Mouse (Mus musculus) CH12.LX (cell line): Measurements from ENCODE around the gene Rasgrp2. TPM values are rescaled to one million over a fixed set of nuclear protein-coding genes. Genes with fewer than 3 reads are reported as not detected.

ENCODE experiments used
- DNase-seq: peaks from one replicate; pipeline ENCODE4 v3.0.0-alpha.2; 2013; ENCODE audit errors: extremely low read depth
- H3K27ac ChIP-seq: 2 replicates; pipeline ENCODE4 v1.5.1; 2012; ENCODE audit warnings: low read depth, mild to moderate bottlenecking, control low read depth, moderate library complexity; ENCODE audit not compliant: insufficient read depth
- H3K27me3 ChIP-seq: replicated peaks from 2 replicates; pipeline ENCODE3; 2012; ENCODE audit warnings: inconsistent platforms
- H3K36me3 ChIP-seq, 2 experiments: replicated peaks in 1 of 2; 2 replicates each; pipeline versions ENCODE3 to v1.6.1; 2012; ENCODE audit warnings: inconsistent platforms in 1 of 2, low read length in 1 of 2, mild to moderate bottlenecking in 1 of 2, mixed read lengths in 1 of 2, moderate library complexity in 1 of 2; ENCODE audit not compliant: control insufficient read depth in 1 of 2, insufficient read depth in 1 of 2
- H3K4me1 ChIP-seq, 2 experiments: 2 replicates each; pipeline ENCODE4 v1.6.1; 2012; ENCODE audit warnings: inconsistent platforms in 1 of 2, moderate library complexity in 1 of 2; ENCODE audit not compliant: insufficient read depth in 2 of 2, control insufficient read depth in 1 of 2
- H3K4me2 ChIP-seq: 2 replicates; pipeline ENCODE4 v1.6.1; 2012; ENCODE audit warnings: low read depth, mild to moderate bottlenecking, control low read depth; ENCODE audit not compliant: poor library complexity, insufficient read depth, severe bottlenecking
- H3K4me3 ChIP-seq, 3 experiments: fragments of 150-350 bp in 1 of 3; sonication (generic) in 1 of 3; replicated peaks in 1 of 3; 2 replicates each; pipeline versions ENCODE3 to v1.5.1; 2011 to 2012; ENCODE audit warnings: low read depth in 2 of 3, low read length in 2 of 3, mild to moderate bottlenecking in 2 of 3, moderate library complexity in 2 of 3, control low read depth in 1 of 3, improper control_type of control experiment in 1 of 3, inconsistent platforms in 1 of 3, mixed read lengths in 1 of 3; ENCODE audit not compliant: poor library complexity in 1 of 3
- H3K79me2 ChIP-seq: replicated peaks from 2 replicates; pipeline ENCODE4 v1.6.1; 2012; ENCODE audit warnings: mild to moderate bottlenecking, moderate library complexity; ENCODE audit not compliant: control insufficient read depth, poor library complexity, insufficient read depth, severe bottlenecking; ENCODE audit errors: extremely low read depth
- H3K9ac ChIP-seq: 2 replicates; pipeline ENCODE4 v1.6.1; 2012; ENCODE audit warnings: low read depth, mild to moderate bottlenecking, control low read depth, moderate library complexity; ENCODE audit not compliant: insufficient read depth
- H3K9me3 ChIP-seq: replicated peaks from 2 replicates; pipeline ENCODE3; 2012; ENCODE audit warnings: low read length, inconsistent platforms, mixed read lengths
- BHLHE40 ChIP-seq: IDR thresholded peaks from 2 replicates; pipeline ENCODE4 v1.6.1; 2011; ENCODE audit warnings: mild to moderate bottlenecking, low read depth, low read length, improper control_type of control experiment
- CHD1 ChIP-seq: IDR thresholded peaks from 2 replicates; pipeline ENCODE4 v1.6.1; 2012; ENCODE audit warnings: low read depth, low read length, improper control_type of control experiment, inconsistent platforms
- E2F4 ChIP-seq: IDR thresholded peaks from 2 replicates; pipeline ENCODE4 v1.6.1; 2011; ENCODE audit warnings: low read depth, low read length, improper control_type of control experiment; ENCODE audit not compliant: insufficient replicate concordance
- GABPA ChIP-seq: IDR thresholded peaks from 2 replicates; pipeline ENCODE4 v1.6.1; 2012; ENCODE audit warnings: low read depth, low read length, improper control_type of control experiment, inconsistent platforms; ENCODE audit not compliant: insufficient replicate concordance
- JUN ChIP-seq: IDR thresholded peaks from 2 replicates; pipeline ENCODE4 v1.6.1; 2011; ENCODE audit warnings: low read depth, mild to moderate bottlenecking, low read length, improper control_type of control experiment, moderate library complexity; ENCODE audit not compliant: insufficient read depth
- JUND ChIP-seq: conservative IDR thresholded peaks from 2 replicates; pipeline ENCODE4 v1.6.1; 2011; ENCODE audit warnings: low read depth, low read length, improper control_type of control experiment
- MAFK ChIP-seq: IDR thresholded peaks from 2 replicates; pipeline ENCODE4 v1.6.1; 2011; ENCODE audit warnings: low read length, improper control_type of control experiment; ENCODE audit not compliant: insufficient replicate concordance
- MAX ChIP-seq: IDR thresholded peaks from 2 replicates; pipeline ENCODE4 v1.6.1; 2011; ENCODE audit warnings: low read length, improper control_type of control experiment
- MEF2A ChIP-seq: IDR thresholded peaks from 2 replicates; pipeline ENCODE4 v1.6.1; 2014; ENCODE audit warnings: low read depth, mild to moderate bottlenecking, inconsistent platforms, low read length, improper control_type of control experiment, borderline replicate concordance
- MXI1 ChIP-seq: IDR thresholded peaks from 2 replicates; pipeline ENCODE4 v1.6.1; 2011; ENCODE audit warnings: mild to moderate bottlenecking, low read depth, low read length, improper control_type of control experiment
- RAD21 ChIP-seq: IDR thresholded peaks from 2 replicates; pipeline ENCODE4 v1.6.1; 2011; ENCODE audit warnings: low read depth, mild to moderate bottlenecking, low read length, improper control_type of control experiment, moderate library complexity
- SIN3A ChIP-seq: IDR thresholded peaks from 2 replicates; pipeline ENCODE4 v1.6.1; 2012; ENCODE audit warnings: low read length, improper control_type of control experiment, inconsistent platforms
- ZC3H11A ChIP-seq: IDR thresholded peaks from 2 replicates; pipeline ENCODE4 v1.6.1; 2012; ENCODE audit warnings: low read depth, mild to moderate bottlenecking, inconsistent platforms, low read length, improper control_type of control experiment
- ZNF384 ChIP-seq: IDR thresholded peaks from 2 replicates; pipeline ENCODE4 v1.6.1; 2012; ENCODE audit warnings: low read depth, low read length, improper control_type of control experiment, inconsistent platforms
- dilution Hi-C: fragments of 300-500 bp; cut with MboI; formaldehyde crosslinking; loops from 2 replicates; pipeline ENCODE4 v1.14.3; 2020; ENCODE audit warnings: low sequenced_read_pairs; ENCODE audit not compliant: extremely low pct_unique_long_range_greater_than_20kb, extremely low pct_ligation_motif_present
- in situ Hi-C: fragments of 300-500 bp; cut with MboI; formaldehyde crosslinking; loops from 3 replicates; pipeline ENCODE4 v1.14.3; 2019; ENCODE audit warnings: low sequenced_read_pairs, low pct_ligation_motif_present, low pct_unique_long_range_greater_than_20kb, mixed read lengths
- polyA plus RNA-seq: library from polyadenylated mRNA; unstranded; fragments of >175 nt; gene quantifications from 2 replicates; pipeline ENCODE4 v1.2.1, GENCODE M21; 2012; ENCODE audit warnings: low read depth; ENCODE audit not compliant: insufficient read length
- total RNA-seq, 2 experiments: library from RNA; depleted of rRNA; stranded (reverse); fragments of 300-350 nt in 1 of 2; fragments of >200 nt in 1 of 2; gene quantifications; 2 replicates each; pipeline ENCODE4 v1.2.3; 2012 to 2014

The Rasgrp2 gene
- total and polyA plus RNA-seq, 3 experiments: 9.3 to 26.0 (median 16.9) TPM

- dilution Hi-C loops: no loop called here
Observed at GRCm38 (mm10) chr19:6381238-6381637, 17.9 kb upstream of the Rasgrp2 start.

GRCm38 (mm10) chr19:6382323-6382924, 16.7 kb upstream of the Rasgrp2 start:
- dilution Hi-C loops: no loop called here

More at GRCm38 (mm10) chr19:6381238-6381637, 17.9 kb upstream of the Rasgrp2 start:
- no peak overlapping the region for H3K4me2 ChIP-seq
- no peaks in the 10 kb centered on the region for H3K9me3 ChIP-seq
- TF ChIP-seq E2F4 (no peak), ZC3H11A (no peak), MAFK (no peak), RAD21 (no peak), SIN3A (no peak), GABPA (no peak), JUN (no peak), MEF2A (no peak), ZNF384 (no peak), MAX (no peak), CHD1 (no peak)
- TF ChIP-seq, all 38 proteins: peak for 0
- Histone ChIP-seq H3K4me1 (peaks cover 0 to 28% of the 10 kb centered on the region in 2 experiments; a peak in 2 of 4 replicates), H3K4me3 (no peak overlapping the region), H3K79me2 (no peaks in the 10 kb centered on the region), H3K9ac (no peak overlapping the region), H3K27ac (no peak overlapping the region), H3K36me3 (peaks cover 35 to 49% of the 10 kb centered on the region in 2 experiments), H3K27me3 (no peaks in the 10 kb centered on the region)
- DNase-seq: no peak
- in situ Hi-C loops: no loop called here

More at GRCm38 (mm10) chr19:6382323-6382924, 16.7 kb upstream of the Rasgrp2 start:
- Histone ChIP-seq H3K9ac (no peak overlapping the region), H3K9me3 (no peaks in the 10 kb centered on the region), H3K79me2 (no peaks in the 10 kb centered on the region), H3K36me3 (peaks cover 26 to 44% of the 10 kb centered on the region in 2 experiments), H3K27me3 (no peaks in the 10 kb centered on the region), H3K27ac (no peak overlapping the region), H3K4me1 (peaks cover 0 to 24% of the 10 kb centered on the region in 2 experiments; a peak in 2 of 4 replicates), H3K4me3 (no peak overlapping the region), H3K4me2 (no peak overlapping the region)
- DNase-seq: no peak
- TF ChIP-seq BHLHE40: no peak
- TF ChIP-seq JUND: no peak
- TF ChIP-seq MXI1: no peak
- no peak for TF ChIP-seq MAFK
- no peak for TF ChIP-seq E2F4
- in situ Hi-C loops: no loop called here
